ENCODE assay signal across 8 mouse cellular contexts in genomic region chr1:45431922-45432321, GRCm38 (mm10).
DNase-seq lines count a peak whose midpoint lies in the region; ATAC-seq and TF ChIP-seq lines count a peak whose summit lies in the region.

No protein-coding gene starts in this region.

- no peaks in the 10 kb centered on the region for H3K9me3 ChIP-seq in ES-E14 (ENCODE audit: control insufficient read depth, insufficient read depth, low read depth, low read length)

- TF ChIP-seq CTCF in layer of hippocampus, adult 2 months (conservative IDR thresholded peaks at IDR 0.05): peak; percentile 91

- no peaks in the 10 kb centered on the region for H3K36me3 ChIP-seq in ES-E14 (ENCODE audit: control insufficient read depth, insufficient read depth, low read length, poor library complexity, severe bottlenecking)

- no peak overlapping the region for H3K9ac ChIP-seq in ES-E14 (ENCODE audit: insufficient read depth, low read depth, low read length, poor library complexity, severe bottlenecking)

- ATAC-seq in CD4-positive, CD25-positive, alpha-beta regulatory T cell, adult 4 months: no peak
- peak; percentile 66 to 73 for ATAC-seq in hematopoietic stem cell, adult 5-6 weeks (replicated peaks in 1 of 2; ENCODE audit: insufficient read depth in 1 of 2, low FRiP score in 2 of 2, low TSS enrichment in 1 of 2, low read depth in 1 of 2, poor library complexity in 2 of 2, severe bottlenecking in 2 of 2)

- in situ Hi-C loops in ES-E14 (cut with MboI; ENCODE audit: low sequenced_read_pairs in 2 of 2, unreplicated experiment in 2 of 2): loop anchor here in 1 of 2 experiments (25.0 kb wide), 1 partner anchor 330 kb away; no protein-coding TSS in a partner anchor

- DNase-seq in CD4-positive, CD25-positive, alpha-beta regulatory T cell, adult 2 months (ENCODE audit: low read depth, low spot score): peak; percentile 1
- peak; percentile 34 for DNase-seq in ES-E14 (ENCODE audit: low read depth, low spot score)
- peak; percentile 40 for DNase-seq in embryo, embryonic 11.5 days (ENCODE audit: low read depth, low spot score)
- peak; percentile 26 to 34 for DNase-seq in layer of hippocampus, adult 2 months (ENCODE audit: low spot score in 2 of 2)
- peak; percentile 54 for DNase-seq in lung, postnatal 25 days (ENCODE audit: low spot score)
- DNase-seq in yolk sac, embryonic 10.5 days (ENCODE audit: low spot score): peak; percentile 9

- no peaks in the 10 kb centered on the region for H3K4me1 ChIP-seq in ES-E14 (ENCODE audit: control insufficient read depth in 2 of 2, insufficient read depth in 2 of 2, low read length in 2 of 2, poor library complexity in 1 of 2)

- H3K27ac ChIP-seq in ES-E14 (ENCODE audit: insufficient read depth, low read depth, low read length, poor library complexity, severe bottlenecking): no peak overlapping the region
- H3K27ac ChIP-seq in layer of hippocampus, adult 2 months: no peak overlapping the region

- H3K4me3 ChIP-seq in ES-E14 (ENCODE audit: insufficient read depth in 1 of 2, low read depth in 1 of 2, low read length in 2 of 2, poor library complexity in 1 of 2, severe bottlenecking in 1 of 2): no peak overlapping the region
- no peak overlapping the region for H3K4me3 ChIP-seq in layer of hippocampus, adult 2 months

TF ChIP-seq in ES-E14, 5 proteins besides CTCF, POLR2A, EP300 and RAD21:
- TF ChIP-seq ZC3H11A (IDR thresholded peaks at IDR 0.05; ENCODE audit: borderline replicate concordance, low read depth, low read length) (peak; percentile 62; the same call in 1 of the 2 replicates), MAFK (IDR thresholded peaks at IDR 0.05; ENCODE audit: insufficient read depth, low read depth, low read length) (no peak)

Comparison
In these comparisons a context has a peak if more than half of its experiments do, and no peak if none do; other contexts are left out.
1. DNase-seq: peak in every context shown above with its lines; median percentile 54 in lung, postnatal 25 days; 40 in embryo, embryonic 11.5 days; 34 in ES-E14; 30 in layer of hippocampus, adult 2 months; 9 in yolk sac, embryonic 10.5 days; 1 in CD4-positive, CD25-positive, alpha-beta regulatory T cell, adult 2 months.